Mouse (Mus musculus) limb, embryonic 14.5 days (tissue): Measurements from ENCODE around the gene Toporsl. TPM values are rescaled to one million over a fixed set of nuclear protein-coding genes. Genes with fewer than 3 reads are reported as not detected.

Experiments used
- ATAC-seq: fragments of 200-750 bp; cut with Nextera tagmentation; 2 replicates; pipeline ENCODE4 v1.8.0; 2017; ENCODE audit warnings: low read depth, moderate number of reproducible peaks, moderate TSS enrichment; ENCODE audit not compliant: low FRiP score
- DNase-seq: peaks from one replicate; pipeline ENCODE4 v3.0.0-alpha.2; 2015; ENCODE audit warnings: low spot score
- H3K27ac ChIP-seq: fragments of 300-500 bp; sonication (generic); replicated peaks from 2 replicates; pipeline ENCODE4 v1.5.1; 2014; ENCODE audit warnings: low read depth, mild to moderate bottlenecking, low read length, moderate library complexity, mixed read lengths
- H3K27me3 ChIP-seq: fragments of 300-500 bp; sonication (generic); 2 replicates; pipeline ENCODE4 v1.6.1; 2014; ENCODE audit warnings: low read length, mixed read lengths; ENCODE audit not compliant: control insufficient read depth, insufficient read depth
- H3K36me3 ChIP-seq: fragments of 300-500 bp; sonication (generic); 2 replicates; pipeline ENCODE4 v1.6.1; 2014; ENCODE audit warnings: mild to moderate bottlenecking, low read length, moderate library complexity, mixed read lengths; ENCODE audit not compliant: control insufficient read depth, insufficient read depth
- H3K4me1 ChIP-seq: fragments of 300-500 bp; sonication (generic); 2 replicates; pipeline ENCODE4 v1.6.1; 2014; ENCODE audit warnings: antibody characterized with exemption, low read length, mixed read lengths; ENCODE audit not compliant: control insufficient read depth, insufficient read depth
- H3K4me2 ChIP-seq: fragments of 300-500 bp; sonication (generic); replicated peaks from 2 replicates; pipeline ENCODE4 v1.6.1; 2014; ENCODE audit warnings: low read depth, mild to moderate bottlenecking, low read length, moderate library complexity; ENCODE audit not compliant: severe bottlenecking
- H3K4me3 ChIP-seq: fragments of 300-500 bp; sonication (generic); replicated peaks from 2 replicates; pipeline ENCODE4 v1.5.1; 2014; ENCODE audit warnings: low read length
- H3K9ac ChIP-seq: fragments of 300-500 bp; sonication (generic); 2 replicates; pipeline ENCODE4 v1.6.1; 2014; ENCODE audit warnings: mild to moderate bottlenecking, low read depth, low read length, moderate library complexity; ENCODE audit not compliant: severe bottlenecking
- H3K9me3 ChIP-seq: fragments of 300-500 bp; sonication (generic); 2 replicates; pipeline ENCODE4 v1.6.1; 2016; ENCODE audit warnings: low read length; ENCODE audit not compliant: control insufficient read depth
- POLR2A ChIP-seq: fragments of 200-500 bp; IDR thresholded peaks from 2 replicates; pipeline ENCODE4 v1.8.0; 2012; ENCODE audit warnings: inconsistent platforms, mild to moderate bottlenecking, moderate library complexity, borderline replicate concordance; ENCODE audit not compliant: insufficient read depth, insufficient read length; ENCODE audit errors: extremely low read depth
- WGBS: fragments of 180-500 bp; shearing (Covaris S2); extraction: QIAGEN DNeasy Blood & Tissue Kit; methylation state at CpG from one replicate; pipeline ENCODE4 v1.1.7; 2014; 5-methylcytosine and 5-hydroxymethylcytosine counted together
- polyA plus RNA-seq, 2 experiments: library from polyadenylated mRNA; depleted of rRNA in 1 of 2; stranded (reverse) in 1 of 2; unstranded in 1 of 2; fragments of >200 nt; fragmentation: Nextera tagmentation in 1 of 2; extraction: Ambion mirVana in 1 of 2; gene quantifications; 2 replicates each; pipeline versions ENCODE4 v1.2.1 to v1.2.3; 2012 to 2014

The Toporsl gene
- polyA plus RNA-seq, 2 experiments = not detected

DNA sequence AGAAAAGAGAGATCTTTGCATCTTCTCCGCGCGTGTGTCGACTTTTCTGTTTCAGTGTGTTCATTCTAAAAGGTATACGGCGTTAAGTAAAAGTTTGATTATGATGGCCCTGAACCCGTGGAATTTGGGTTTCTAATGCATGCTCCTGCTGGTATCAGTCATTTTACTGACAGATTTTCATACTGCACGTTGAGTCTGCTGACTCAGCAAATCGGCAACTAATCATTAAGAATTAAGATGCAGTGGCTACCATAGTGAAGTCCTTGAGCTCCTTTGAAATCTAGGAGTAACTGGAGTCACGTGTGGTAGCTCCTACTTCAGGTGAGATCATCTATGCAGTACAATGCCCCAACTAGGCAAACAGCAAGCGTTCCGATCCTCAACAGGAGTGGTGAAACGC lies 1.4 kb upstream of the Toporsl start:
- Histone ChIP-seq H3K4me3 (no peak overlapping the region), H3K27me3 (no peaks in the 10 kb centered on the region), H3K27ac (no peak overlapping the region), H3K36me3 (no peaks in the 10 kb centered on the region), H3K4me2 (no peak overlapping the region), H3K9ac (no peak overlapping the region), H3K9me3 (no peaks in the 10 kb centered on the region), H3K4me1 (no peaks in the 10 kb centered on the region)
- ATAC-seq (no peak), DNase-seq (no peak)
- TF ChIP-seq POLR2A = no peak
- 91% methylated on average over 13 of the region's 13 CpGs for WGBS

DNA sequence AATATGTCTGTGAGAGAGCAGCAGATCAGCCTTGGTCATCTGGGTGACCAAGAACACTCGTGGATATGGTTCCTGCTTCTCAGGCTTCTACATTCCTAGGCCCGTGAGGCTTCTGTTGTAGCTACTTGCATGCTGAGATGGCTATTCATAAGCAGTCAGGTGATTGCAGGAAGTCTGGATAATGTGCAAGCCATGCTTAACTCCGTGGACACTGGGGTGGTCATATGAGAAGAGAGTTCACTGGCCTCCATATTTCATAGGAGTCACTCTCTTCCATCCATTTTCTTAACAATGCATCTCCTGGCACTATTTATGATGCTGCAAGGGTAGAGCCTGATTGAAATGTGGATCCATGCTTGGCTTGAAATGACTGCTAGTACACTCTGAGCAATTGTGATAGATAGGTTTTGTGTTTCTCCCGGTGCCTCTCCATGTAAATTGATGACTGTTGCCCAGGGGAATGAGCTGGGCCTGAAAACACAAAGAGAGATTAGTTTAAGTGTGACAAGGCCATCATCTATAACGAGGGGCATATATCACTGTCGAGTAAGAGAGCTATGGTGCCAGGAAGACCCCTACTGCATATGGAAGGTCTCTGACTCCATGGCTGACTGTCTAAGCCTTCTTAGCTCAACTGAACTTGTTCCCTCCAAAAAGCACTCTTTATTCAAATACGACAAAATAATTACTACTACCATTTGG lies 2.3 kb downstream of the Toporsl start:
- TF ChIP-seq POLR2A = no peak

DNA sequence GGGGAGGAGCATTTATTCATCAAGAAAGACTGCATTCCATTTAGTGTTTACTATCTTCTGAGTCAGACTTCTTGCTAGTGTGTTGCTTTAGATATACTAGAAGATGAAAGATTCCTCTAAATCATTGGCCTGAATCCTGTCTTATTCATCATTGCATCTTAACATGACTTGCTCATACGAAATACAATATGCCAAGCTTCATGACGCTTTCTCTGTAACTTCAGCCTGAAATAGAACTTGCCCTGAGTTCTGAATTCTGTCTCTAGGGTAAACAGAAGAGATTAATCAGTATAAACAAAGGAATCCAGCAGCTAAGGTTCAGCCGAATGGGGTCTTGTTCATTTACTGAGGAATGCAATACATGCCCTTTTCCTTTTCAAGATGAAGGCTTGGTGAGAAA lies 10.8 kb downstream of the Toporsl start:
- DNase-seq (no peak), ATAC-seq (no peak)
- no peaks in the 10 kb centered on the region for H3K4me1 ChIP-seq
- H3K9ac ChIP-seq = no peak overlapping the region
- no peak for TF ChIP-seq POLR2A
- WGBS = 67% methylated on average over 3 of the region's 3 CpGs
- no peak overlapping the region for H3K27ac ChIP-seq
- no peak overlapping the region for H3K4me3 ChIP-seq
- H3K36me3 ChIP-seq = no peaks in the 10 kb centered on the region
- H3K27me3 ChIP-seq = no peaks in the 10 kb centered on the region
- H3K4me2 ChIP-seq = no peak overlapping the region
- no peaks in the 10 kb centered on the region for H3K9me3 ChIP-seq

More for the DNA sequence above, 2.3 kb downstream of the Toporsl start:
- Histone ChIP-seq H3K27me3 (no peaks in the 10 kb centered on the region), H3K9ac (no peak overlapping the region), H3K27ac (no peak overlapping the region), H3K4me2 (no peak overlapping the region), H3K9me3 (no peaks in the 10 kb centered on the region), H3K4me3 (no peak overlapping the region), H3K4me1 (no peaks in the 10 kb centered on the region), H3K36me3 (no peaks in the 10 kb centered on the region)
- 46% methylated on average over 7 of the region's 7 CpGs for WGBS
- ATAC-seq (no peak), DNase-seq (no peak)

DNA sequence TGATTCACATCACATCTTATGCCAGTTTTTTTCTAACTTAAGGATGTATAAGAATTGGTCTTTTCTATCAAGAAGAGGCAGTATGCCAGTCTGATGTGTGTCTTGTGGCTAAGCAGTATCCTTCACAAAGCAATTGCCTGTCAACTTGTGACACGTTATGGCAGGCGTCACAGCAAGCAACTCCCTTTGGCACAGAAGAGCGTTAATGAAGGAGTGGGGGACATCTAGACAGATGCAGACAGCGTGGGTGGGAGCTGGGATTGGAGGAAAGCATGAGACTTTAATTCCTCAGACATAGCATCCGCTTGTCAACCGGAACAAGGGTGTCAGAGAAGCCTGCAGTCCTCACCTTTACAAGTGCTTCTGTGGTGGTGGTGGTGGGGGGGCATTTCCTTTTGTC lies 38.9 kb downstream of the Toporsl start:
- H3K4me3 ChIP-seq = no peak overlapping the region
- no peaks in the 10 kb centered on the region for H3K4me1 ChIP-seq
- no peak overlapping the region for H3K4me2 ChIP-seq
- no peak overlapping the region for H3K27ac ChIP-seq
- no peaks in the 10 kb centered on the region for H3K9me3 ChIP-seq
- H3K9ac ChIP-seq = no peak overlapping the region
- H3K27me3 ChIP-seq = no peaks in the 10 kb centered on the region
- ATAC-seq = no peak
- no peak for TF ChIP-seq POLR2A
- WGBS = 82% methylated on average over 6 of the region's 6 CpGs
- no peak for DNase-seq
- no peaks in the 10 kb centered on the region for H3K36me3 ChIP-seq

DNA sequence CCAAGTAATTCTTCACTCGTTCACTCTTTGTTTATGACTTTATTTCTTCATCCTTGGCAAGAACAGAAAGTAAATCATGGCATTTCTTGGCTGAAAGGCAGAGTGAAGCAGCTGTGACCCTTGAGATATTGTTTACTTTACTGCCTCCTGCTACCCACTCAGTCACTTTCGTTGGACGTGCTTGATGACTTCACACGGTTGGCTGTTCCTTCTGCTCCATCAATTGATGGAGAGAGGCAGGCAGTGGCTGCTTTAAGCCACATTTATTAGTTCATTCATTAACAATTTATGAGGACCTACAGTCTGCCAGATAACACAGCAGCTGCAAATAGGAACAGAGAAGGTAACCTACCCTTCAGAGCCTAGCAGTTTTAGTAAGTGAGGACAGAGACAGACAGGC lies 51.7 kb downstream of the Toporsl start:
- Histone ChIP-seq H3K27me3 (no peaks in the 10 kb centered on the region), H3K4me1 (no peaks in the 10 kb centered on the region), H3K4me2 (no peak overlapping the region), H3K9ac (no peak overlapping the region), H3K9me3 (no peaks in the 10 kb centered on the region), H3K27ac (no peak overlapping the region), H3K4me3 (no peak overlapping the region), H3K36me3 (no peaks in the 10 kb centered on the region)
- 31% methylated on average over 4 of the region's 4 CpGs for whole genome bisulfite sequencing
- ATAC-seq (no peak), DNase-seq (no peak)
- no peak for TF ChIP-seq POLR2A
